Mouse (Mus musculus): ENCODE results near the gene Crlf2. TPM values are rescaled to one million over a fixed set of nuclear protein-coding genes. Genes with fewer than 3 reads are reported as not detected.

The Crlf2 gene
- total RNA-seq (2014; rRNA removed): 30.3 and 37.7 TPM in 2 replicates
- 28.6 and 29.0 TPM in 2 replicates for polyA plus RNA-seq (2015; fragmentation: Nextera tagmentation; extraction: Ambion mirVana)

GRCm38 (mm10) chr5:109558404-109559160 lies at the start of gene Crlf2:
Gene Crlf2, minus strand, starts transcription at chr5:109558993.
- Histone ChIP-seq H3K27me3 (ENCODE audit: insufficient read depth, low read length) (no peaks in the 10 kb centered on the region), H3K27ac (peak within 1 kb of the TSS; percentile 94), H3K9ac (replicated peaks; ENCODE audit: low read length) (peak within 1 kb of the TSS; percentile 68), H3K9me3 (ENCODE audit: low read length) (peaks cover 7% of the 10 kb centered on the region), H3K4me1 (ENCODE audit: insufficient read depth, low read length) (no peaks in the 10 kb centered on the region), H3K4me3 (ENCODE audit: low read length) (peak within 1 kb of the TSS; percentile 66), H3K36me3 (ENCODE audit: insufficient read depth, low read length) (no peaks in the 10 kb centered on the region), H3K4me2 (ENCODE audit: low read depth, low read length) (peak within 1 kb of the TSS; percentile 62)
- DNase-seq (ENCODE audit: low spot score) (peak; percentile 94), ATAC-seq (peak; percentile 56)
- TF ChIP-seq CTCF (IDR thresholded peaks at IDR 0.05; ENCODE audit: low read depth): no peak
- under 1% methylated on average over 60 of the region's 73 CpGs for WGBS

DNA sequence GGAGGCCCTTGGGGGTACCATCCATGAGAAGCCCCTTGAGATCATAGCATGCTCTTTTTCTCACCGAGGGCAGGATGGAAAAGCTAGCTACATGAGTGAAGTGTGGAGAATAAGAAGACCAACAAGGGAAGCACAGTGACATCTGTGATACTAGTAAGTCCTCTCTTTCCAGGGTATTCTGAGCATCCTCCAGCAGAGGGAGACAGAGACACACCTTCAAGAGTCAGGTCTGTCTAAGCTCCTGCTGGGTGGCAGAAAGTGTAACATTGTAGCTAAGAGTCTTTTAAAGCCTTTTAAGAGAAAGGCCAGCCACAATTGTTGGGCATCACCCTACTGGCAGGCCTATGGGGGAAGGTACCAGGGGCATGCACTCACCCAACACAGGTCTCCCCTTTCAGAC lies 43.8 kb upstream of the Crlf2 start:
- H3K9ac ChIP-seq (replicated peaks; ENCODE audit: low read length): no peak overlapping the region
- peak; percentile 71 for TF ChIP-seq CTCF (IDR thresholded peaks at IDR 0.05; ENCODE audit: low read depth)
- peaks cover 9% of the 10 kb centered on the region; the same call in 1 of the 2 replicates for H3K9me3 ChIP-seq (ENCODE audit: low read length)
- ATAC-seq (no peak), DNase-seq (ENCODE audit: low spot score) (peak; percentile 62)
- no peak overlapping the region for H3K27ac ChIP-seq
- H3K4me3 ChIP-seq (ENCODE audit: low read length): no peak overlapping the region
- no peaks in the 10 kb centered on the region for H3K27me3 ChIP-seq (ENCODE audit: insufficient read depth, low read length)
- H3K4me1 ChIP-seq (ENCODE audit: insufficient read depth, low read length): no peaks in the 10 kb centered on the region
- H3K4me2 ChIP-seq (ENCODE audit: low read depth, low read length): no peak overlapping the region
- WGBS: 52% methylated on average over 1 of the region's 1 CpGs
- H3K36me3 ChIP-seq (ENCODE audit: insufficient read depth, low read length): no peaks in the 10 kb centered on the region

- Histone ChIP-seq H3K36me3 (ENCODE audit: insufficient read depth, low read length) (no peaks in the 10 kb centered on the region), H3K4me3 (ENCODE audit: low read length) (no peak overlapping the region), H3K4me2 (ENCODE audit: low read depth, low read length) (no peak overlapping the region), H3K27me3 (ENCODE audit: insufficient read depth, low read length) (no peaks in the 10 kb centered on the region), H3K27ac (no peak overlapping the region), H3K9me3 (ENCODE audit: low read length) (peaks cover 14% of the 10 kb centered on the region), H3K4me1 (ENCODE audit: insufficient read depth, low read length) (no peaks in the 10 kb centered on the region), H3K9ac (replicated peaks; ENCODE audit: low read length) (no peak overlapping the region)
- no peak for ATAC-seq
- DNase-seq (ENCODE audit: low spot score): peak; percentile 24
- 22% methylated on average over 3 of the region's 3 CpGs for WGBS
- peak; percentile 62 for TF ChIP-seq CTCF (IDR thresholded peaks at IDR 0.05; ENCODE audit: low read depth)
These were observed 42.3 kb upstream of the Crlf2 start for GRCm38 (mm10) chr5:109601080-109601479.

GRCm38 (mm10) chr5:109598876-109599275 lies 40.1 kb upstream of the Crlf2 start:
- no peak for TF ChIP-seq CTCF (IDR thresholded peaks at IDR 0.05; ENCODE audit: low read depth)
- H3K9ac ChIP-seq (replicated peaks; ENCODE audit: low read length): no peak overlapping the region
- no peak overlapping the region for H3K27ac ChIP-seq
- no peaks in the 10 kb centered on the region for H3K27me3 ChIP-seq (ENCODE audit: insufficient read depth, low read length)
- H3K4me1 ChIP-seq (ENCODE audit: insufficient read depth, low read length): no peaks in the 10 kb centered on the region
- ATAC-seq (no peak), DNase-seq (ENCODE audit: low spot score) (no peak)
- H3K4me2 ChIP-seq (ENCODE audit: low read depth, low read length): no peak overlapping the region
- no peak overlapping the region for H3K4me3 ChIP-seq (ENCODE audit: low read length)
- H3K9me3 ChIP-seq (ENCODE audit: low read length): peaks cover 22% of the 10 kb centered on the region
- H3K36me3 ChIP-seq (ENCODE audit: insufficient read depth, low read length): no peaks in the 10 kb centered on the region

- Histone ChIP-seq H3K4me2 (ENCODE audit: low read depth, low read length) (no peak overlapping the region), H3K9me3 (ENCODE audit: low read length) (peaks cover 22% of the 10 kb centered on the region), H3K4me1 (ENCODE audit: insufficient read depth, low read length) (no peaks in the 10 kb centered on the region), H3K4me3 (ENCODE audit: low read length) (no peak overlapping the region), H3K36me3 (ENCODE audit: insufficient read depth, low read length) (no peaks in the 10 kb centered on the region), H3K27me3 (ENCODE audit: insufficient read depth, low read length) (no peaks in the 10 kb centered on the region), H3K27ac (no peak overlapping the region), H3K9ac (replicated peaks; ENCODE audit: low read length) (no peak overlapping the region)
- DNase-seq (ENCODE audit: low spot score): no peak
- TF ChIP-seq CTCF (IDR thresholded peaks at IDR 0.05; ENCODE audit: low read depth): peak; percentile 29; the same call in 1 of the 2 replicates
- 38% methylated on average over 5 of the region's 5 CpGs for WGBS
- no peak for ATAC-seq
These were observed 37.9 kb upstream of the Crlf2 start for GRCm38 (mm10) chr5:109596647-109597046.

- no peak overlapping the region for H3K4me3 ChIP-seq (ENCODE audit: low read length)
- H3K27me3 ChIP-seq (ENCODE audit: insufficient read depth, low read length): no peaks in the 10 kb centered on the region
- H3K9me3 ChIP-seq (ENCODE audit: low read length): no peaks in the 10 kb centered on the region
- no peak for ATAC-seq
- H3K36me3 ChIP-seq (ENCODE audit: insufficient read depth, low read length): no peaks in the 10 kb centered on the region
- TF ChIP-seq CTCF (IDR thresholded peaks at IDR 0.05; ENCODE audit: low read depth): no peak
- no peak overlapping the region for H3K27ac ChIP-seq
- H3K9ac ChIP-seq (replicated peaks; ENCODE audit: low read length): no peak overlapping the region
- no peak for DNase-seq (ENCODE audit: low spot score)
- H3K4me2 ChIP-seq (ENCODE audit: low read depth, low read length): no peak overlapping the region
- WGBS: 63% methylated on average over 2 of the region's 2 CpGs
- no peaks in the 10 kb centered on the region for H3K4me1 ChIP-seq (ENCODE audit: insufficient read depth, low read length)
These were observed 4.0 kb upstream of the Crlf2 start for GRCm38 (mm10) chr5:109562829-109563228.

DNA sequence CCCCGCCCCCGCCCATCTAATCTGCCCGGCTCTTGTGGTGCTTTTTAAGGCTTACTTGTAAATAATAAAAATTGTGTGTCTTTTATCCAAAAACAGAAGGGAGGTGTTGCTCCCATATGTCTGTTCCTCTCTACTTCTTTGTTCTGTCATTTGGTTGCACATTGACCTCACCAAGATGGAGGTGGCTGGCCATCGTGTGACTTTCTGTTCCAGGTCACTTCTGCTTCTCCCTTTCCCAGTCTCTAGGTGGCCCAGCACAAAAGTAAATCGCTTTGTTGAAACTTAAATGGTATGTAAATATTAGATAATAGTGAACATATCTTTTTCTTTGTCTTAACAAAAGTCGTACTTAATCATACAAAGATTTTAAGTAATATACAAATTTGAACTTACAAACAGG lies 398 bp upstream of the Crlf2 start:
- peak overlapping the region; percentile 68 for H3K9ac ChIP-seq (replicated peaks; ENCODE audit: low read length)
- H3K9me3 ChIP-seq (ENCODE audit: low read length): peaks cover 7% of the 10 kb centered on the region
- WGBS: 27% methylated on average over 6 of the region's 6 CpGs
- H3K4me3 ChIP-seq (ENCODE audit: low read length): peak overlapping the region; percentile 66
- peak overlapping the region; percentile 94; the same call in 1 of the 2 replicates for H3K27ac ChIP-seq
- no peaks in the 10 kb centered on the region for H3K27me3 ChIP-seq (ENCODE audit: insufficient read depth, low read length)
- no peak for ATAC-seq
- no peaks in the 10 kb centered on the region for H3K4me1 ChIP-seq (ENCODE audit: insufficient read depth, low read length)
- no peak for DNase-seq (ENCODE audit: low spot score)
- H3K4me2 ChIP-seq (ENCODE audit: low read depth, low read length): peak overlapping the region; percentile 62
- TF ChIP-seq CTCF (IDR thresholded peaks at IDR 0.05; ENCODE audit: low read depth): no peak
- H3K36me3 ChIP-seq (ENCODE audit: insufficient read depth, low read length): no peaks in the 10 kb centered on the region

All from hindbrain, postnatal 0 days (tissue).